Mouse (Mus musculus): ENCODE results near the gene Tmem106b. TPM values are rescaled to one million over a fixed set of nuclear protein-coding genes. Genes with fewer than 3 reads are reported as not detected.

Gene Tmem106b
- total RNA-seq, 2 experiments from 2014 or later, result 200 to 205 TPM

Other genes starting within 250 kb of the Tmem106b start
- not detected for gene Vwde, start 155.2 kb downstream of the Tmem106b start, total RNA-seq (2021)